Mouse (Mus musculus) liver, postnatal 0 days (tissue): Measurements from ENCODE around the gene Sergef. TPM values are rescaled to one million over a fixed set of nuclear protein-coding genes. Genes with fewer than 3 reads are reported as not detected.

Source experiments
- ATAC-seq: fragments of 200-750 bp; cut with Nextera tagmentation; 2 replicates; pipeline ENCODE4 v1.8.0; 2017; ENCODE audit warnings: mild to moderate bottlenecking, moderate library complexity
- DNase-seq: peaks from one replicate; pipeline ENCODE4 v3.0.0-alpha.2; 2016
- H3K27ac ChIP-seq: fragments of 300-500 bp; sonication (generic); 2 replicates; pipeline ENCODE4 v1.5.1; 2014; ENCODE audit warnings: antibody characterized with exemption, moderate library complexity, mild to moderate bottlenecking, low read depth
- H3K27me3 ChIP-seq: fragments of 300-500 bp; sonication (generic); 2 replicates; pipeline ENCODE4 v1.6.1; 2014; ENCODE audit warnings: low read length, control low read depth, mixed read lengths; ENCODE audit not compliant: insufficient read depth
- H3K36me3 ChIP-seq: fragments of 300-500 bp; sonication (generic); replicated peaks from 2 replicates; pipeline ENCODE4 v1.6.1; 2014; ENCODE audit warnings: mild to moderate bottlenecking, control low read depth, low read length, moderate library complexity, mixed read lengths; ENCODE audit not compliant: insufficient read depth
- H3K4me1 ChIP-seq: fragments of 300-500 bp; sonication (generic); 2 replicates; pipeline ENCODE4 v1.6.1; 2014; ENCODE audit warnings: antibody characterized with exemption, mild to moderate bottlenecking, control low read depth; ENCODE audit not compliant: insufficient read depth
- H3K4me2 ChIP-seq: fragments of 300-500 bp; sonication (generic); 2 replicates; pipeline ENCODE4 v1.6.1; 2014; ENCODE audit warnings: low read depth, mild to moderate bottlenecking, low read length, moderate library complexity, mixed read lengths
- H3K4me3 ChIP-seq: fragments of 300-500 bp; sonication (generic); 2 replicates; pipeline ENCODE4 v1.5.1; 2014; ENCODE audit warnings: low read depth, low read length
- H3K9ac ChIP-seq: fragments of 300-500 bp; sonication (generic); replicated peaks from 2 replicates; pipeline ENCODE4 v1.6.1; 2014; ENCODE audit warnings: mild to moderate bottlenecking, moderate library complexity
- H3K9me3 ChIP-seq: fragments of 300-500 bp; sonication (generic); 2 replicates; pipeline ENCODE4 v1.6.1; 2016; ENCODE audit warnings: mild to moderate bottlenecking, control low read depth, low read length, mixed read lengths
- CTCF ChIP-seq: sonication (generic); IDR thresholded peaks from 2 replicates; pipeline ENCODE4 v1.5.1; 2016; ENCODE audit warnings: antibody characterized with exemption, low read depth
- EP300 ChIP-seq: IDR thresholded peaks from 2 replicates; pipeline ENCODE4 v1.6.1; 2016; ENCODE audit warnings: antibody characterized with exemption, low read depth, mild to moderate bottlenecking
- WGBS: fragments of 180-500 bp; shearing (Covaris S2); extraction: QIAGEN DNeasy Blood & Tissue Kit; methylation state at CpG from one replicate; pipeline ENCODE4 v1.1.7; 2014; ENCODE audit not compliant: insufficient replicate concordance; 5-methylcytosine and 5-hydroxymethylcytosine counted together
- polyA plus RNA-seq: library from polyadenylated mRNA; unstranded; fragments of >200 nt; fragmentation: Nextera tagmentation; extraction: Ambion mirVana; gene quantifications from 2 replicates; pipeline ENCODE4 v1.2.1, GENCODE M21; 2015

Sergef gene
- polyA plus RNA-seq, 1 experiment from 2014 or later: 4.3 TPM

DNA sequence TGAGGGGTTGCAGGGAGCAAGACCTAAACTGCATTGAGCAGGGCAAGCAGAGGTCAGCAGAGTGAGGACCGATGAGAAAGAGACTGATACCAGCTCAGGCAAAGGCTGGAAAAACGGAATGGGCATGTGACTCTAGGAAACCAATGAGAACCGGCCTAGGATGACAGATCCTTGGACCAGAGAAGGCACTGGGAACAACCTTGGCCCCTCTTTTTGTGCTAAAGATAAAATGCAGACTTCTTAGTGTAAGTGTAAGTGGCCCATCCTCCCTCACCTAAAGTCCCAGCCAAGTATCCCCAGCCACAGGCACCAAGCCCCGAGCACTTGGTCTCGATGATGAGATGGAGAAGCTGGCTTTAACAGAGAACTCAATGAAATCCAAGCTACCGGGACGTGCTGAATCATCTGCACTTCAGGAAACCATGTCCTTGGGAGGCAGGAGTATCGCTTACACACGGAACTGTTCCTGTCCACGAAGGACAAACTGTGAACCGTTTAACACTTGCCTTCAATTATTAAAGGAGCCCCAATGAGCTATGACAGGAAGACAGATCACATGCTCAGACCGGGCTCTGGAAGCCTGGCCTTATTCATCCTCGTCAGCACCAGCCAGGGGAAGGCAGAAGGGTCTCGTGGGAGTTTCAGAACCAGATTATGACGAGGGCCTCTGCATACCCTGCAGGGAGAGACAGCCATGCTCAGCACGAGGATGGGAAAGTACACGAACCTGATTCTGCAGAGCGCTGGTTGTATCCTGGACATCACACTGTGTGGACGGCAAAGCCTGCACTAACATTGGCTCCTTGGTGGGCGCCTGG lies 87.5 kb downstream of the Sergef start:
- H3K9ac ChIP-seq: no peak overlapping the region
- no peak for DNase-seq
- H3K9me3 ChIP-seq: no peaks in the 10 kb centered on the region
- H3K36me3 ChIP-seq: no peaks in the 10 kb centered on the region
- H3K27me3 ChIP-seq: no peaks in the 10 kb centered on the region
- H3K4me2 ChIP-seq: no peak overlapping the region
- 59% methylated on average over 20 of the region's 20 CpGs for WGBS
- H3K27ac ChIP-seq: no peak overlapping the region
- no peak overlapping the region for H3K4me3 ChIP-seq
- TF ChIP-seq EP300 (no peak), CTCF (no peak)
- no peak for ATAC-seq
- H3K4me1 ChIP-seq: no peaks in the 10 kb centered on the region

DNA sequence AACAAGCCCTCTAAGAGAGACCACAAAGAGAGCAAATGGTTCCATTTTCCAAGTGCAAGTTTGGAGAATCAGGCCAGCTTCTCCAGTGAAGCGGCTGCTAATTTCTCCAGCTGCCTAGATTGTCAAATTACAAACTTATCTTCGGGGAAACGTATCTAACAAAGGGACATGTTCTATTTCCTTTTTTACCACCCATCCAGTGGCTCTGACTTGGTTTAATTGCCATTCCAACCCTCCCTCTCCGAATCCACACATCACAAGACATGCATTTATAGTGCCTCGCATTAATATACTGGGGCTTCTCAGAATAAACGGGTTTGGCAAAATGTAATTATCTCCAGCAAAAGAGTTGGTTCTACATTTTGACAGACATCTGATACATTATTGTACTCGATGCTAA lies 88.4 kb downstream of the Sergef start:
- TF ChIP-seq CTCF (no peak), EP300 (no peak)
- Histone ChIP-seq H3K4me1 (0 out of 2 replicates have a peak, but pooled peaks cover 4% of the 10 kb centered on the region), H3K9me3 (no peaks in the 10 kb centered on the region), H3K36me3 (no peaks in the 10 kb centered on the region), H3K27me3 (no peaks in the 10 kb centered on the region), H3K9ac (no peak overlapping the region), H3K4me3 (no peak overlapping the region), H3K27ac (no peak overlapping the region), H3K4me2 (no peak overlapping the region)
- ATAC-seq: no peak
- 69% methylated on average over 7 of the region's 7 CpGs for WGBS
- no peak for DNase-seq

- no peak overlapping the region for H3K4me2 ChIP-seq
- H3K9me3 ChIP-seq: no peaks in the 10 kb centered on the region
- DNase-seq (no peak), ATAC-seq (no peak)
- no peak overlapping the region for H3K27ac ChIP-seq
- no peaks in the 10 kb centered on the region for H3K36me3 ChIP-seq
- H3K27me3 ChIP-seq: no peaks in the 10 kb centered on the region
- H3K9ac ChIP-seq: no peak overlapping the region
- no peak overlapping the region for H3K4me3 ChIP-seq
- TF ChIP-seq CTCF (no peak), EP300 (no peak)
- WGBS: 79% methylated on average over 3 of the region's 3 CpGs
- 0 out of 2 replicates have a peak, but pooled peaks cover 4% of the 10 kb centered on the region for H3K4me1 ChIP-seq
Observed at GRCm38 (mm10) chr7:46548124-46548523, 91.5 kb downstream of the Sergef start.

- no peak for TF ChIP-seq CTCF
- no peak for TF ChIP-seq EP300
- 64% methylated on average over 3 of the region's 3 CpGs for WGBS
- DNase-seq: no peak
- Histone ChIP-seq H3K27me3 (no peaks in the 10 kb centered on the region), H3K9me3 (no peaks in the 10 kb centered on the region), H3K27ac (no peak overlapping the region), H3K4me2 (no peak overlapping the region), H3K4me1 (0 out of 2 replicates have a peak, but pooled peaks cover 4% of the 10 kb centered on the region), H3K9ac (no peak overlapping the region), H3K36me3 (no peaks in the 10 kb centered on the region), H3K4me3 (no peak overlapping the region)
- no peak for ATAC-seq
Observed at GRCm38 (mm10) chr7:46547642-46548041, 92.0 kb downstream of the Sergef start.

GRCm38 (mm10) chr7:46546539-46546938 lies 93.1 kb downstream of the Sergef start:
- DNase-seq: no peak
- Histone ChIP-seq H3K27ac (no peak overlapping the region), H3K4me3 (no peak overlapping the region), H3K9ac (no peak overlapping the region), H3K27me3 (no peaks in the 10 kb centered on the region), H3K4me1 (0 out of 2 replicates have a peak, but pooled peaks cover 4% of the 10 kb centered on the region), H3K4me2 (no peak overlapping the region), H3K9me3 (no peaks in the 10 kb centered on the region), H3K36me3 (no peaks in the 10 kb centered on the region)
- 14% methylated on average over 4 of the region's 4 CpGs for WGBS
- ATAC-seq: peak; percentile 50
- peak; percentile 39; the same call in 1 of the 2 replicates for TF ChIP-seq EP300
- TF ChIP-seq CTCF: no peak

DNA sequence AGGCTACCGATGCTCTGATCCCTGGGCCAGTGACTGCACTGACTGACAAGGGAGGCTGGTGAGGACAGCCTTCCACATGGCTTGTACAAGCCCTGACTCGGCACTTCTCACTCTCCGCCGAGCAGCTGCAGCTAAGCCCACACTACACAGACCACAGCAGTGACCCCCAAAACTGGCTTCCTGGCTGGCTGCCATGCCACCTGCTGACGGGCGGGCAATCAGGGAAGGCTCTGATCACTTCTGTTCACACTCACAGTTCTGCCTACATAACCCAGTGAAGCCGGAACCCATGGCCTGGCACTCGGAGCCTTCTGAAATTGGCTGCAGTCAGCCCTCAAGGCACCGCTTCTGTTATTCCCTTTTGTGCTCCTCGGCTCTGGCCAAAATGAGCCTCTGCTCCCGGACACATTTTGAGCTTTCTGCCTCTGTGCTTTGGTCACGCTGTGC lies 95.4 kb downstream of the Sergef start:
- Histone ChIP-seq H3K36me3 (no peaks in the 10 kb centered on the region), H3K27me3 (no peaks in the 10 kb centered on the region), H3K4me1 (0 out of 2 replicates have a peak, but pooled peaks cover 4% of the 10 kb centered on the region), H3K27ac (no peak overlapping the region), H3K4me2 (no peak overlapping the region), H3K4me3 (no peak overlapping the region), H3K9me3 (no peaks in the 10 kb centered on the region), H3K9ac (no peak overlapping the region)
- DNase-seq (peak; percentile 23), ATAC-seq (no peak)
- no peak for TF ChIP-seq EP300
- TF ChIP-seq CTCF: no peak
- WGBS: 49% methylated on average over 12 of the region's 12 CpGs
